Mouse (Mus musculus) testis, adult 2 months (tissue): Measurements from ENCODE around the gene Atp6v1b1. TPM values are rescaled to one million over a fixed set of nuclear protein-coding genes. Genes with fewer than 3 reads are reported as not detected.

Source experiments
- H3K27ac ChIP-seq: fragments of 200-500 bp; 2 replicates; pipeline ENCODE4 v1.5.1; 2012; ENCODE audit warnings: low read depth, low read length; ENCODE audit not compliant: control insufficient read depth, insufficient read depth
- H3K27me3 ChIP-seq: fragments of 200-500 bp; 2 replicates; pipeline ENCODE4 v1.6.1; 2012; ENCODE audit warnings: mild to moderate bottlenecking, low read length, moderate library complexity; ENCODE audit not compliant: control insufficient read depth, insufficient read depth
- H3K36me3 ChIP-seq: fragments of 200-500 bp; 2 replicates; pipeline ENCODE4 v1.6.1; 2012; ENCODE audit warnings: mild to moderate bottlenecking, low read length; ENCODE audit not compliant: control insufficient read depth, insufficient read depth
- H3K4me1 ChIP-seq: fragments of 200-500 bp; 2 replicates; pipeline ENCODE4 v1.6.1; 2012; ENCODE audit warnings: low read length; ENCODE audit not compliant: control insufficient read depth, insufficient read depth
- H3K4me3 ChIP-seq: fragments of 200-500 bp; 2 replicates; pipeline ENCODE4 v1.5.1; 2012; ENCODE audit warnings: low read depth, mild to moderate bottlenecking, low read length, moderate library complexity, mixed read lengths; ENCODE audit not compliant: control insufficient read depth
- CTCF ChIP-seq: fragments of 200-500 bp; IDR thresholded peaks from 2 replicates; pipeline ENCODE4 v1.5.1; 2012; ENCODE audit warnings: low read depth, mild to moderate bottlenecking, inconsistent platforms, low read length, moderate library complexity; ENCODE audit not compliant: control insufficient read depth, insufficient read depth, insufficient replicate concordance
- POLR2A ChIP-seq: fragments of 200-500 bp; IDR thresholded peaks from 2 replicates; pipeline ENCODE4 v1.6.1; 2012; ENCODE audit warnings: low read depth, mild to moderate bottlenecking, inconsistent platforms, low read length, moderate library complexity; ENCODE audit not compliant: control insufficient read depth
- polyA plus RNA-seq: library from polyadenylated mRNA; depleted of rRNA; stranded (reverse); fragments of >200 nt; gene quantifications from 2 replicates; pipeline ENCODE4 v1.2.3, GENCODE M21; 2012

The Atp6v1b1 gene
- polyA plus RNA-seq, 1 experiment: 17.2 TPM

DNA sequence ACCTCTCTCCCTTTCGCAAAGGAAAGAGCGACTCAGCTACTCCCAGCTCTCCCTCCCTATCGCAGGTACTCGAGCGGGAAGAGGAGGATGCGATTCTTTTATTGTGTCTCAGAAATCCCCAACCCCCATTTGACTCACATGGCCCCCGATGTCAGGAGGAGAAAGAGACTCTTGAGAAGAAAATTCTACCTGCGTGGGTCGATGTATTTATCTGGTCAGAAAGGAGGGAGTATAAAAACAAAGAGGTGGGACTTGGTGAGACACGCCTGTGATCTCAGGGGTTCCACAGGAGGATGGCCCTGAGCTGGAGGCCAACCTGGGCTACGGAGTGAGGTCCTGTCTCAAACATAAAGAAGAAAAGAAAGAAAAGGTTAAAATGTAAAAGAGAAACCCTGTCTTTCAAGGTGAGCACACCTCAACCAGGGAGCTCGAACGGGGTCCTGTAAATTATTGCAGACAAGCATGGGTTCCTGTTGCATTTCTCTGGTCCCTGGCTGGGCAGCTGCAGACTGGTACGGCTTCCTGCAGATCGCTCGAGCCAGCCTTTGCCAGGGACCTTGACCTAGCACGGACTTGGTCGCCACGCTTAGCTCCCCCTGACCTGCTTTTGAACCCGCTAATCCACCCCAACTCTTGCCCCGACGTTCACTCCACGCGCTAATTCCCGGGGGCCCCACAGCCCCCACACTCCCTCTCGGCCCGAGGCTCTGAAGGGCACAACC is 39.6 kb upstream of the Atp6v1b1 start:
- Histone ChIP-seq H3K36me3 (no peaks in the 10 kb centered on the region), H3K4me1 (peaks cover 5% of the 10 kb centered on the region; the same call in 1 of the 2 replicates), H3K4me3 (no peak overlapping the region), H3K27ac (no peak overlapping the region), H3K27me3 (peaks cover 2% of the 10 kb centered on the region; the same call in 1 of the 2 replicates)
- TF ChIP-seq CTCF (no peak), POLR2A (no peak)

DNA sequence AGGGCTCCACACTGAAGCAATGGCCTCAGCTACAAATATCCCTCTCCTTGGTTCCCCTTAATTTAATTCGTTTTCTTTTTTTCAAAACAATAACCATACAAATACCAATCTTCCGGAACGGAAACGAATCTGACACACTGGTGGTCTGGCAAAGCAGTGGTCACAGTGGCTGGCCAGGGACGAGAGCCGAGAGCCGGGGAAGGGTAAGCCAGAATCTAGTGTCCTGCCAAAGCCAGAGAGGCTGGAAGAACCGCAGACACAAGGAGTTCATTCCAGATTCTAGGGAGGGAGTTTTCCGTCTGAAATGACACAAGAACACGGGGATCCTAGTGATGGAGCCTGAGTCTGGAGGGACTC is 39.1 kb upstream of the Atp6v1b1 start:
- TF ChIP-seq CTCF (no peak), POLR2A (no peak)
- Histone ChIP-seq H3K27ac (no peak overlapping the region), H3K4me1 (peaks cover 5% of the 10 kb centered on the region; the same call in 1 of the 2 replicates), H3K4me3 (no peak overlapping the region), H3K27me3 (peaks cover 2% of the 10 kb centered on the region; the same call in 1 of the 2 replicates), H3K36me3 (no peaks in the 10 kb centered on the region)

DNA sequence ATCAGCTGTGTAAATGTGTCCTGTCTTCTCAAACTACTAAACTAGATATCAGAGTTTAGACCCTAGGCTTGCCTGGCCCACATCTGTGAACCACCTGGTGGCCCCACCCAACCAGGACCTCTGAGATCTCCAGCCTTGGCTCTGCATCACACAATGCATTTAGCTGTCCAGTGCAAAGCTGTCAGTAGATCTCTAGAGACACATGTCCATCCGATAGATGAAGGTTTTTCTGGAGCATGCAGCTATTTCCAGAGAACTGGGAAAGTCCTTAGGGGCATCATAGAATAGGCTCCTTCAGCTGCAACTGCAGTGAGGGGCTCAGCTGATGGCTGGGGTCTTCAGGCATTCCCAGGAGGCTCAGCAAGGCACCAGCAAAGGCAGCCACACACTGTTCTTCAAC is 38.5 kb upstream of the Atp6v1b1 start:
- H3K4me1 ChIP-seq: peaks cover 5% of the 10 kb centered on the region; the same call in 1 of the 2 replicates
- TF ChIP-seq CTCF (no peak), POLR2A (no peak)
- H3K36me3 ChIP-seq: no peaks in the 10 kb centered on the region
- H3K27ac ChIP-seq: no peak overlapping the region
- H3K4me3 ChIP-seq: no peak overlapping the region
- peaks cover 2% of the 10 kb centered on the region; the same call in 1 of the 2 replicates for H3K27me3 ChIP-seq

DNA sequence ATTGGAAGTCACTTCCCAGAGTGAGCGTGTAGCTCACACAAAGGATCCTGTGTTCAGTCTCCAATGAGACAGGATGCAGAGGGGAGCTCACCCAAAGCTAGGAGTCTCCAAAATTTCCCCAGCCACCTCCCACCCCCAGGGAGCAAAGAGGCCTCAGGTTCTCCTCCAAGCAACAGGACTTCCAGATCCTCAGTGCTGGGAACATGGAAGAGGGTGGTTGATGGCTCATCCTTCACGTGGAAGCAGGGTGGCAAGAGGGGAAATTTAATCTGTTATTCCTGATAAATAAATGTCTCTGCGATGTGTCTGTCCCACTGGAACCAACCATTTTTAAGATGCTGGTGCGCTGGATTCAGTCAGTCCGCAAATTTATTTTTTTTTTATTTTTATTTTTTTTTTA is 38.1 kb upstream of the Atp6v1b1 start:
- Histone ChIP-seq H3K4me1 (peaks cover 5% of the 10 kb centered on the region), H3K27ac (no peak overlapping the region), H3K36me3 (no peaks in the 10 kb centered on the region), H3K4me3 (no peak overlapping the region), H3K27me3 (peaks cover 2% of the 10 kb centered on the region; the same call in 1 of the 2 replicates)
- TF ChIP-seq POLR2A (no peak), CTCF (no peak)

DNA sequence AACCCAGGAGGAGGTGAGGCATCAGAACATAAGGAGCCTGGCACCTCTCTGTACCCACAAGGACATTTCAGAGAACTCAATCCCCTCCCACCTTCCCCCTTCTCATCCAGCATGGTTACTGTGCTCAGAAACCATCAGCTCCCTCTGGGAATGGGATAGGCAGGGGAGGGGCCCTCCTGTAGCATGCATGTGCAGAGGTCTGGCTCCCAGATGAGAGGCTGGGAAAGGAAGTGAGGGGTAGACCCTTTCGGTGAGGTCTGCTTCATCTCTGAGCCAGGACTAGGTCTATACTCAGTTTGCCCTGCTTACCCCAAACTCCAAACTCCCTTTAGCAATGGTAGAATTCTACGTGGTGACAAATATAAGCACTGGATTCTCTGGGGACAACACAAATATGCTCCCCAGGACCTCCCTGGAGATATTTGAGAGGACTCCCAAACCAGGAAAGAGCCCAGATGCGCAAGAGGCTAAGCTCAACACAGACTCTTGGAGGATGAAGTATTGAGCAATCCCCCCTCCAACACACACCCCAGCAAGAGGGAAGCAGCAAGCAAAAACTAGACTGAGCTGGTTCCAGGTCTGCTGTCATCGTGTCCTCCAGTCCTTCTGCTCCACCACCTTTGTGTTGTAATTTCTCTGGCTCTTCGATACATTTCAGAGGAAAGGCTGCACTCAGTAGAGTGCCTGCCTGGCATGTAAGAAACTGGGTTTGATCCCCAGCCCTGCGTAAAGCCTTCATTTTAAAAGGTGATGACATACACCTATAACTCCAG is 34.9 kb upstream of the Atp6v1b1 start:
- no peak overlapping the region for H3K27ac ChIP-seq
- H3K27me3 ChIP-seq: no peaks in the 10 kb centered on the region
- TF ChIP-seq POLR2A (no peak), CTCF (no peak)
- no peak overlapping the region for H3K4me3 ChIP-seq
- H3K4me1 ChIP-seq: peaks cover 24% of the 10 kb centered on the region
- no peaks in the 10 kb centered on the region for H3K36me3 ChIP-seq

DNA sequence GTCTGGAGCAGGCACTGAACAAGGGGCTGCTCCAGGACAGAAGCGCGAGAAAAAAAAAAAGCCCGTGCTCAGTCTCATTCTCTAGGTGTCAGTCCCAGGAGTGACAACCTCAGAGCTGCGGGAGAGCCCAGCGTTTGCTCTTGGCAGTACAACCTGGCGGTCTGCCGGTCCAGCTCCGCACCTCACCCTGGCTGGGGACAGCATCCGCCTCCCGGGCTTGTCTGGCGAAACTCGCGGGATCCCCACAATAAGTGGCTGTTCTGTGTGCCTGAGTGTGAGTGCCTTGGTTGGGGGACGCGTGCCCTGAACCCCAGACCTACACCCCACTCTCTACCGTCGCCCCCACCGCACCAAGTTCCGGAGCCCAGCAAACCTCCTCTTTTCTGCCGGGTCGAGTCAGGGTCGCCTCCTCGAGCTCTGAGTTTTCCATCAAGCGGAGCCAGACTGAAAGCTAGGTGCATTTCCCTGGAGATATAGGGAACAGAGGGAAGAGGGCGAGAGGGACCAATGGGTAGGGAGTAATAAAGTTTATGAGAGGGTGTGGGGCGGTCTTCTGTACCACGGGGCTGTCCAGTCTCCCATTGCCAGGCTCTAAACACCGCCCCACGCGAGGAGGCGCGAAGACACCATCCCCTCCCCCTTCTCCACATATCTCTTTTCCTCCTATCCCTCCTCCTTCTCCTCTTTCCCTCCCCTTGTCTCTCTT is 32.3 kb upstream of the Atp6v1b1 start:
- Histone ChIP-seq H3K4me1 (peaks cover 31% of the 10 kb centered on the region), H3K36me3 (no peaks in the 10 kb centered on the region), H3K27me3 (no peaks in the 10 kb centered on the region), H3K4me3 (peak overlapping the region; percentile 84), H3K27ac (no peak overlapping the region)
- no peak for TF ChIP-seq CTCF
- TF ChIP-seq POLR2A: no peak
